Mouse (Mus musculus): ENCODE data around the gene Vamp2. TPM values are rescaled to one million over a fixed set of nuclear protein-coding genes. Genes with fewer than 3 reads are reported as not detected.
A peak's percentile ranks its signal among the peaks of the same experiment; 100 is the strongest.

Vamp2 gene
- total RNA-seq (2021): 100 to 1,000 TPM; 579 to 594 TPM

- peak; percentile 96 for DNase-seq
- intact Hi-C loops (cut with DNase I): no loop called here
Measured at GRCm38 (mm10) chr11:69088103-69088855, at the start of gene Vamp2. Gene Vamp2 (plus strand): TSS chr11:69088490.

- peak; percentile 92 for DNase-seq
- intact Hi-C loops (cut with DNase I): no loop called here
Measured at GRCm38 (mm10) chr11:69045531-69046394, 42.5 kb upstream of the Vamp2 start, which contains the start of gene Aurkb. Gene Aurkb (plus strand): TSS chr11:69045647.

DNA sequence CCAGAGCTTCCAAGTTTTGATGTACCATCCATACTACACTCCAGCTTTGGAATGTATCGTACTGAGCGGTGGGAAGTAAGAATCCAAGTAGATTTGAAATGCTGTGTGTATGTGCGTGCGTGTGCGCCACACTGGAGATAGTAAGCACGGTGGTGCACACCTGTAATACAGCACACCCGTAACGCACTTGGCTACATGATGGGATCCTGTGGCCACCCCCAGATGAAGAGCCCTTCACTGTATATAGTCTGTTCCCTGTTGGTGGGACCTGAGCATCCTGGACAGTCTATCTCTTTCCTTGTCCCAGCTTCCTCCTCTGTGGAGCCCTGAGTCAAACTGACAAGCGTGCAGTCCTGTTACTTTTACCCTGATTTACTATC lies 41.9 kb upstream of the Vamp2 start:
- DNase-seq: no peak
- intact Hi-C loops (cut with DNase I): no loop called here

GRCm38 (mm10) chr11:69047592-69047991 lies 40.7 kb upstream of the Vamp2 start:
- intact Hi-C loops (cut with DNase I): no loop called here
- no peak for DNase-seq

DNA sequence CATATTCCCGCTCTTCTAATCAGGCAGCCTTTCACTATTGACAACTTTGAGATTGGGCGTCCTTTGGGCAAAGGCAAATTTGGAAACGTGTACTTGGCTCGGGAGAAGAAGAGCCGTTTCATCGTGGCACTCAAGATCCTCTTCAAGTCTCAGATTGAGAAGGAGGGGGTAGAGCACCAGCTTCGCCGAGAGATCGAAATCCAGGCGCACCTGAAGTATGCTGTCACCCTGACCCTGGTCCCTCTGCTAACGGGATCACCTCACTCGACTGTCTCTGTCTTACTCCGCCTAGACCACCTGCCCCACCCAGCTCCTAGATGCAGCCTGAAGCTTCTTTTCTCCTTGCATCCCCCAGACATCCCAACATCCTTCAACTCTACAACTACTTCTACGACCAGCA lies 40.1 kb upstream of the Vamp2 start:
- DNase-seq: no peak
- intact Hi-C loops (cut with DNase I): no loop called here

- no peak for DNase-seq
- intact Hi-C loops (cut with DNase I): no loop called here
Measured at GRCm38 (mm10) chr11:69050748-69051147, 37.5 kb upstream of the Vamp2 start.

DNA sequence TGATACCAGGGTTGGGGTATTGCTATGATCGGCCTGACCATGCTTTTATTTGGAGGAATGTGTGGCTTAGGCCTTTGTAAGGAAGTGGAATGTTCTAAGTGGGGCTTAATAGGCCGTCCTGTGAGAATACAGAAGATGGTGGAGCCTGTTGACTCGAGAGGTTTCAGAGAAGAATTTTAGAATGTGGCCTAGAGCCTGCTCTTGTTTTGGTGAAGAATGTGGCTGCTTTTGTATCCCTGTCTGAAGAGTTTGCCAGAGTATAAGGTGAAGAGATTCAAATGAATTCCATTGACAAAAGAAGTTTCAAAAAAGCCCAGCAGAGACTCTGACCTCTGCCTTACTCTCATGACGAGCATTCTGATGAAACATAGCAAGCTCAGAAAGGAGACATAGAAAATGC lies 36.5 kb upstream of the Vamp2 start:
- intact Hi-C loops (cut with DNase I): no loop called here
- DNase-seq: no peak

GRCm38 (mm10) chr11:69052824-69053421 lies 35.4 kb upstream of the Vamp2 start:
- no peak for DNase-seq
- intact Hi-C loops (cut with DNase I): no loop called here

DNA sequence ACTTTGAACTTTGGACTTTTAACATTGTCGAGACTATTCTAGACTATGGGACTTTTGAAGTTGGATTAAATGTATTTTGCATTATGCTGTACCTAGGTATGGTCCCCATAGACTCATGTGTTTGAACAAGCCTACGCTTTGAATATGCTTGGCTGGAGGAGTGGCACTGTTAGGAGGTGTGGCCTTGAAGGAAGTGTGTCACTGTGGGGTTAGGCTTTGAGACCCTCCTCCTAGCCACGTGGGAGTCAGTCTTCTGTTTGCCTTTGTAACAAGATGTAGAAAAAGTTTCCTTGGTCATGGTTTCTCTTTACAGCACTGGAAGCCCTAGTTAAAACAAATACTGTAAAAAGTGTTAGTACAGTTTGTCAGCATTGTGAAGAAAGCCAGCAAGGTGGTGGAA lies 34.4 kb upstream of the Vamp2 start:
- DNase-seq: no peak
- intact Hi-C loops (cut with DNase I): no loop called here

- no peak for DNase-seq
- intact Hi-C loops (cut with DNase I): no loop called here
Measured at GRCm38 (mm10) chr11:69058265-69058664, 30.0 kb upstream of the Vamp2 start.

DNA sequence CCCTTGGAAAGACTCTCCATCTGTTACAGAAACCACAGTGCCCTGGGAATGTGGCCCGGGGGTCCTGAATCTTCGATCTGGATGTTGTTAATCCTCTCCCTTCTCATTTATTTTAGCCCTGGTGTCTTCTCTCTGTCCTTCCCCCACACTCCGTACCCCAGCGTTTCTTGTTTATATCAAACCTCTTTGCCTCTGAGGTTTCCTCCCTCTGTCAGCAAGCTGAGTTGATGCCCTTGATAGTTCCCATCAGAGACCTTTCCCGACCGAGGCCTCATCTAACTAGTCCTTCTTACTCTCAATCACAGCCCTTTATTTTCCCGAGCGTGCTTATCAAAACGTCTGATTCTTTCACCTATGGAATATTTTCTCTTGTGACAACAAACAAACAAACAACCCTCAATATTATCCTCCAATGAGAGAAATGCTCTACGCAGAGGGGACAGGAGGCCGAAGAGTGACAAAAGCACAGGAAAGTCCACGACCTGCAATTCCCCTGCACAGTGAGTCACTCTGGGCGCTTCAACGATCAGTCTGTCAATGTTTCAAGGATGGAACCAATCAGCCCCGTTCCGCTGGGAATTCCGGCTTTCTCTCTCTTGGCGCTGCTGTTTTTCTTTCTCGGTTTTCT lies 29.4 kb upstream of the Vamp2 start:
- DNase-seq: no peak
- intact Hi-C loops (cut with DNase I): no loop called here

- peak; percentile 97 for DNase-seq
- intact Hi-C loops (cut with DNase I): no loop called here
Measured at GRCm38 (mm10) chr11:69059357-69059974, 28.8 kb upstream of the Vamp2 start, which contains the start of gene Borcs6. Gene Borcs6 (plus strand): TSS chr11:69059717.

GRCm38 (mm10) chr11:69059975-69060411 lies 28.3 kb upstream of the Vamp2 start:
- DNase-seq: peak; percentile 54
- intact Hi-C loops (cut with DNase I): no loop called here

DNA sequence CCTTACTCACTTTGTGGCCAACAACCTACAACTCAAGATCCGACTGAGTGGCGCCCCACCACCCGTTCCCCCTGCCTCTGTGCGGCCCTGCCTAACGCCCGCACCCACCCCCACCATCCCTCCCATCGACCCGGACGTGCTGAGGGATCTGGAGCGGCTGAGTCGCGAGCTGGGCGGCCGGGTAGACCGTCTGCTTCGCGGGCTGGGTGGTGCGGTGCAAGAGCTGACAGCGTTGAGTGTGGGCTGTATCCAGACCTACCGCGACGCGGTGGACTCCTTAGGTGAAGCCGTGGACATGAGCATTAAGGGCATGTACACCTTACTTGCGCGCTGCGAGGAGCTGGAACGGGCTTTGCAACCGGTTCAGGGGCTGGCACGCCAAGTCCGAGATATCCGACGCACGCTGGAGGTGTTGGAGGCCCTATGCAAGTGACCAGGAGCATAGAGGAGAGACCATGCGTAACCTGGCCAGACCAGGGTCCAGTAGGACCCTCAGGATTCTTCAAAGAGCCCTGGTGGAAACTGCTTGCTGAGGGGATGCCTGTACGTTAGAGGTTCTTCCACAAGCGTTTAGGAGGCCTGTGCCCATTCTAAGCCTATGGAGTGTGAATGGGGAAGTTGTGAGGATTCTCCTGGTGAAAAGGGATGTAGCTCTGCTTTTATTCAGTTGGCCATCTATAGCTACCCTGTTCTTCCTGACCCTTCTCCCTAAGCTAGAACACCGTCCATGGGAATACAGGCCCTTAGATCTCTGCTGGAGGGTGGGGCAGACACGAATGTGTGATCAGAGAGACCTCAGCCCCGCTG lies 27.6 kb upstream of the Vamp2 start:
- intact Hi-C loops (cut with DNase I): no loop called here
- DNase-seq: no peak

GRCm38 (mm10) chr11:69061255-69061912 lies 26.9 kb upstream of the Vamp2 start:
- DNase-seq: no peak
- intact Hi-C loops (cut with DNase I): no loop called here

- intact Hi-C loops (cut with DNase I): loop anchor here (2.0 kb wide), 2 partner anchors 21 to 61 kb away; partner anchors contain the start of gene 9130213A22Rik
Measured at GRCm38 (mm10) chr11:69062194-69062760, 26.0 kb upstream of the Vamp2 start.

GRCm38 (mm10) chr11:69062761-69063224 lies 25.5 kb upstream of the Vamp2 start:
- DNase-seq: peak; percentile 93
- intact Hi-C loops (cut with DNase I): loop anchor here (2.0 kb wide), 2 partner anchors 22 to 60 kb away; partner anchors contain the start of gene 9130213A22Rik

More at GRCm38 (mm10) chr11:69062194-69062760, 26.0 kb upstream of the Vamp2 start:
- DNase-seq: peak; percentile 73
